Mouse (Mus musculus): ENCODE data around the gene Slco2a1. TPM values are rescaled to one million over a fixed set of nuclear protein-coding genes. Genes with fewer than 3 reads are reported as not detected.
"Not testable (repeated sequence)": the region's sequence is repeated elsewhere in the genome, so short reads cannot be mapped to it uniquely, and the experiment has no call there.

The Slco2a1 gene
- polyA plus RNA-seq, 1 experiment from 2014 or later = 6.0 TPM

GRCm38 (mm10) chr9:103088661-103089060 is 100.1 kb downstream of the Slco2a1 start:
- Histone ChIP-seq H3K9ac (no peak overlapping the region), H3K36me3 (no peaks in the 10 kb centered on the region), H3K4me3 (no peak overlapping the region), H3K4me1 (replicated peaks) (peaks cover 18% of the 10 kb centered on the region), H3K27me3 (peaks cover 11% of the 10 kb centered on the region), H3K27ac (no peak overlapping the region), H3K9me3 (replicated peaks) (no peaks in the 10 kb centered on the region), H3K4me2 (no peak overlapping the region)
- 80% methylated on average over 2 of the region's 2 CpGs for WGBS
- no peak for ATAC-seq (replicated peaks; ENCODE audit: insufficient number of reproducible peaks, insufficient read depth, low FRiP score, low read depth)

GRCm38 (mm10) chr9:103090116-103090875 is 101.8 kb downstream of the Slco2a1 start:
- Histone ChIP-seq H3K9me3 (replicated peaks) (no peaks in the 10 kb centered on the region), H3K27me3 (peaks cover 11% of the 10 kb centered on the region), H3K27ac (no peak overlapping the region), H3K4me2 (no peak overlapping the region), H3K4me3 (no peak overlapping the region), H3K4me1 (replicated peaks) (peaks cover 17% of the 10 kb centered on the region), H3K9ac (no peak overlapping the region), H3K36me3 (no peaks in the 10 kb centered on the region)
- WGBS = 57% methylated on average over 9 of the region's 9 CpGs
- no peak for ATAC-seq (replicated peaks; ENCODE audit: insufficient number of reproducible peaks, insufficient read depth, low FRiP score, low read depth)

DNA sequence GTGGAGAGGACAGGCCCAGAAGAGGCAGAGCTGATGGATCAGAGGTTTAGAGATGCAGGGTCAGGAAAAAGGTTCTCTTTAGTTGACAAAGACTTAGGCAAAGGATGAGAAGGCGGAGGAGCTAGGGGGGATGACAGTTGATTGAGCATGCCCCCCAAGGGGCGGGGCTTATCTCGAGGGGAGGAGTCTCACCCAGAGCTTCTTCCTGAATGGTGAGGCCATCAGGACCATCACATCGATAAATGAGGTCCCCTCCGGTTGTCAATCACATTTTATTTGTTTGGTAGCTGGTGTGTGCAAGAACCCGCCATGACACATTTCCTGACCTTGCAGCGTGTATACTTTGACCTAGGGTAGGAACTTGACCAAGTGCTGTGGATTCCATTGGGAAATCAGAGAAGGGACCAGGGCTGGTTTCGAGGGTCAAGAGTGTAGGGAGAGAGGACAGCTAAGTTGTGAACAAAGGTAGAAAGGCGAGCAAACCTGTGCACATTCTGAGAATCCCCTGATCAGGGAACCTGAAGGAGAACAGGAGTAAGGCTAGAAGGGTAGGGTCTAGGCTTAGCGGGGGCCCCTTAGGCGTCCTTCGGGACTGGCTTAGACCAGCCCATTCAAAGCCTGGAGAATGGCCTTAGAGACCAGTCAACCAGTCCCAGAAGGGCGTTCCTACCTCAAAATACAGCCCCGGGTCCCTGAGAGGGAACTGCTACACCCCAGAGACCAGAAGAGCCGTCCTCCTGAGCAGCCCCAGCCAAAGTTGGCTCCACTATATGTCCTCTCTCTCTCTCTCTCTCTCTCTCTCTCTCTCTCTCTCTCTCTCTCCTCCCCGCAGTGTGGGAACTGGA is 102.7 kb downstream of the Slco2a1 start:
- H3K27ac ChIP-seq = no peak overlapping the region
- no peak overlapping the region for H3K9ac ChIP-seq
- no peaks in the 10 kb centered on the region for H3K9me3 ChIP-seq (replicated peaks)
- 81% methylated on average over 16 of the region's 16 CpGs for WGBS
- H3K4me3 ChIP-seq = no peak overlapping the region
- H3K27me3 ChIP-seq = peaks cover 11% of the 10 kb centered on the region
- no peaks in the 10 kb centered on the region for H3K36me3 ChIP-seq
- H3K4me2 ChIP-seq = no peak overlapping the region
- ATAC-seq (replicated peaks; ENCODE audit: insufficient number of reproducible peaks, insufficient read depth, low FRiP score, low read depth) = no peak
- H3K4me1 ChIP-seq (replicated peaks) = peaks cover 17% of the 10 kb centered on the region

GRCm38 (mm10) chr9:103092248-103092647 is 103.7 kb downstream of the Slco2a1 start:
- Histone ChIP-seq H3K27ac (no peak overlapping the region), H3K27me3 (peaks cover 11% of the 10 kb centered on the region), H3K36me3 (no peaks in the 10 kb centered on the region), H3K4me3 (peak overlapping the region; percentile 55), H3K9ac (peak overlapping the region; percentile 64), H3K4me2 (peak overlapping the region; percentile 97), H3K9me3 (replicated peaks) (no peaks in the 10 kb centered on the region), H3K4me1 (replicated peaks) (peaks cover 17% of the 10 kb centered on the region)
- under 1% methylated on average over 19 of the region's 19 CpGs for WGBS
- peak; percentile 88 for ATAC-seq (replicated peaks; ENCODE audit: insufficient number of reproducible peaks, insufficient read depth, low FRiP score, low read depth)

GRCm38 (mm10) chr9:103093681-103094080 is 105.2 kb downstream of the Slco2a1 start:
- no peaks in the 10 kb centered on the region for H3K9me3 ChIP-seq (replicated peaks)
- 69% methylated on average over 3 of the region's 3 CpGs for WGBS
- ATAC-seq (replicated peaks; ENCODE audit: insufficient number of reproducible peaks, insufficient read depth, low FRiP score, low read depth) = no peak

DNA sequence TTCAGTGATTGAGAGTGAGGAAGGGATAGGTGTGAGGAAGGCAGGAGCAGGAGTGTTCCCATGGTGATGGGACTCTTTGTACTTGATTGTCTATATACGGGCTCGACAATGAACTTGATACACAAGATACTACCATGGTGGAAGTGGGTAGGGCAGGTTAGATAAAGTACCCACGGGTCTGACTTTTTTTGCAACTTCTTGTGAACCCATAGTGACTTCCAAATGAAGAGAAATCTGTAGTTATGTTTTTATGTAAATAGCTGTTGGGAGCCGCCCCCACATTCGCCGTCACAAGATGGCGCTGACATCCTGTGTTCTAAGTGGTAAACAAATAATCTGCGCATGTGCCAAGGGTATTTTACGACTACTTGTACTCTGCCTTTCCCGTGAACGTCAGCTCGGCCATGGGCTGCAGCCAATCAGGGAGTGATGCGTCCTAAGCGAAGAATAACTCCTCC is 119.9 kb downstream of the Slco2a1 start:
- peak overlapping the region; percentile 55 for H3K4me3 ChIP-seq
- ATAC-seq (replicated peaks; ENCODE audit: insufficient number of reproducible peaks, insufficient read depth, low FRiP score, low read depth); H3K36me3 ChIP-seq; H3K9ac ChIP-seq; H3K9me3 ChIP-seq (replicated peaks); H3K27ac ChIP-seq: not testable (repeated sequence)
- peak overlapping the region; percentile 54 for H3K4me2 ChIP-seq
- WGBS = 42% methylated on average over 9 of the region's 14 CpGs
- H3K4me1 ChIP-seq (replicated peaks) = peaks cover 23% of the 10 kb centered on the region
- peaks cover 36% of the 10 kb centered on the region for H3K27me3 ChIP-seq

More at GRCm38 (mm10) chr9:103093681-103094080, 105.2 kb downstream of the Slco2a1 start:
- no peaks in the 10 kb centered on the region for H3K36me3 ChIP-seq
- H3K4me3 ChIP-seq = no peak overlapping the region
- H3K4me1 ChIP-seq (replicated peaks) = peaks cover 17% of the 10 kb centered on the region
- no peak overlapping the region for H3K27ac ChIP-seq
- peaks cover 11% of the 10 kb centered on the region for H3K27me3 ChIP-seq
- H3K9ac ChIP-seq = no peak overlapping the region
- no peak overlapping the region for H3K4me2 ChIP-seq

GRCm38 (mm10) chr9:103108943-103109670 is 120.6 kb downstream of the Slco2a1 start:
- ATAC-seq (replicated peaks; ENCODE audit: insufficient number of reproducible peaks, insufficient read depth, low FRiP score, low read depth) = no peak
- Histone ChIP-seq H3K4me3 (peak overlapping the region; percentile 55), H3K9me3 (replicated peaks) (no peaks in the 10 kb centered on the region), H3K27ac (no peak overlapping the region), H3K27me3 (peaks cover 44% of the 10 kb centered on the region), H3K4me1 (replicated peaks) (peaks cover 23% of the 10 kb centered on the region), H3K36me3 (no peaks in the 10 kb centered on the region), H3K9ac (peak overlapping the region; percentile 46), H3K4me2 (peak overlapping the region; percentile 67)
- WGBS = 32% methylated on average over 18 of the region's 18 CpGs

GRCm38 (mm10) chr9:103109911-103110310 is 121.4 kb downstream of the Slco2a1 start:
- ATAC-seq (replicated peaks; ENCODE audit: insufficient number of reproducible peaks, insufficient read depth, low FRiP score, low read depth) = no peak
- Histone ChIP-seq H3K27me3 (peaks cover 52% of the 10 kb centered on the region), H3K4me1 (replicated peaks) (peaks cover 23% of the 10 kb centered on the region), H3K27ac (no peak overlapping the region), H3K9me3 (replicated peaks) (no peaks in the 10 kb centered on the region), H3K36me3 (no peaks in the 10 kb centered on the region), H3K4me3 (peak overlapping the region; percentile 55; the same call in 1 of the 2 replicates), H3K4me2 (no peak overlapping the region), H3K9ac (no peak overlapping the region)
- WGBS = 70% methylated on average over 2 of the region's 2 CpGs

DNA sequence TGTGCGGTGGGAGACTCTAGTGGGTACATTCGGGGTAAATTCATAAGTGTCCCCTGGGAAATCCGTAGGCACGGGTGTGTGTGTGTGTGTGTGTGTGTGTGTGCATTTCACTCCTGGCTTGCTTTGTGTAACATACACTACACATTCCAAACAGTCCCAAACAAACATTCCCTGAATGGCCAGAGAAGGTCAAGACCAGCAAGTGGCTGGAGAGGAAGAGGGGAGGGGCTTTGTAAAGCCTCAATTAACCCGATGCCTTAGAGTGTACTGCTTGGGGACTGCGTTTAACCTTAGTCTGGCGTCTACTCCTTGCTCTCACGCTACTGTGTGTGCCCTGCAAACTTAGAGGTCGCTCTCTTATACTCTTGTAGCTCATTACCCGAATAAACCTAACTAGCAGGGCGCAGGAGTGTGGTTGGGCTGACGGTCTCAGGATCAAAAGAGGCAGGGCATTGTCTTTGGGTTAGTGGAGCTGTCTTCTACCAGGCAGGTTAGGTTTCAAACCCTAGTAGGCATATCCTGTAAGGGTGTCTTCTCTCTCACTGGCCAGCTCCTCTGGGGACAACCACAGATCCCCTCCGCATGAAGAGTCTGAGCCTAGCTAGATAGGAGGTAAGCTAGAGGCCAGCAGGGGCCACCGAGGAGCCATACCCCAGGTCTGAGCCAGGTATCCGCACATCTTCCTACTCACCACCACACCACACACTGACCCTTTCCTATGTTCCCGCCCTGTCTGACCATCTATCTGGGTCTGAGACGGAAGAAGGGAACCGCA is 122.4 kb downstream of the Slco2a1 start:
- H3K4me1 ChIP-seq (replicated peaks) = peaks cover 23% of the 10 kb centered on the region
- H3K4me3 ChIP-seq = peak overlapping the region; percentile 75
- 16% methylated on average over 18 of the region's 18 CpGs for WGBS
- H3K9ac ChIP-seq = peak overlapping the region; percentile 67
- no peak overlapping the region for H3K27ac ChIP-seq
- no peak for ATAC-seq (replicated peaks; ENCODE audit: insufficient number of reproducible peaks, insufficient read depth, low FRiP score, low read depth)
- H3K4me2 ChIP-seq = peak overlapping the region; percentile 97
- H3K9me3 ChIP-seq (replicated peaks) = no peaks in the 10 kb centered on the region
- no peaks in the 10 kb centered on the region for H3K36me3 ChIP-seq
- peaks cover 53% of the 10 kb centered on the region for H3K27me3 ChIP-seq

- H3K4me2 ChIP-seq = peak within 1 kb of the TSS; percentile 97
- H3K27ac ChIP-seq = no peak within 1 kb of the TSS
- H3K36me3 ChIP-seq = no peaks in the 10 kb centered on the region
- under 1% methylated on average over 67 of the region's 81 CpGs for WGBS
- peaks cover 23% of the 10 kb centered on the region for H3K4me1 ChIP-seq (replicated peaks)
- peak within 1 kb of the TSS; percentile 67 for H3K9ac ChIP-seq
- H3K27me3 ChIP-seq = peaks cover 53% of the 10 kb centered on the region
- peak; percentile 63 for ATAC-seq (replicated peaks; ENCODE audit: insufficient number of reproducible peaks, insufficient read depth, low FRiP score, low read depth)
- no peaks in the 10 kb centered on the region for H3K9me3 ChIP-seq (replicated peaks)
- peak within 1 kb of the TSS; percentile 75 for H3K4me3 ChIP-seq
Measured at GRCm38 (mm10) chr9:103111621-103112470, 123.3 kb downstream of the Slco2a1 start, which contains the start of gene Rab6b. Rab6b (plus strand) TSS chr9:103111787.

All from heart, embryonic 15.5 days (tissue).